Mouse (Mus musculus) ES-Bruce4 (cell line): ENCODE measurements around the gene Gbp4. TPM values are rescaled to one million over a fixed set of nuclear protein-coding genes. Genes with fewer than 3 reads are reported as not detected.
"Not testable (repeated sequence)": the region's sequence is repeated elsewhere in the genome, so short reads cannot be mapped to it uniquely, and the experiment has no call there.

Experiments
- H3K27ac ChIP-seq: 2 replicates; pipeline ENCODE4 v1.5.1; 2012; ENCODE audit warnings: low read length, inconsistent platforms; ENCODE audit not compliant: insufficient read depth
- H3K27me3 ChIP-seq: 2 replicates; pipeline ENCODE4 v1.6.1; 2012; ENCODE audit warnings: mild to moderate bottlenecking, low read length, inconsistent platforms; ENCODE audit not compliant: control insufficient read depth, poor library complexity, insufficient read depth, severe bottlenecking
- H3K36me3 ChIP-seq: 2 replicates; pipeline ENCODE4 v1.6.1; 2012; ENCODE audit warnings: inconsistent platforms, mild to moderate bottlenecking, low read length, moderate library complexity; ENCODE audit not compliant: control insufficient read depth, poor library complexity, insufficient read depth, severe bottlenecking
- H3K4me1 ChIP-seq: one replicate; pipeline ENCODE4 v1.8.1; 2011; ENCODE audit warnings: low read length; ENCODE audit not compliant: control insufficient read depth, insufficient read depth
- H3K4me3 ChIP-seq: 2 replicates; pipeline ENCODE4 v1.5.1; 2011; ENCODE audit warnings: low read depth, mild to moderate bottlenecking, low read length
- H3K9ac ChIP-seq: 2 replicates; pipeline ENCODE4 v1.6.1; 2012; ENCODE audit warnings: low read depth, mild to moderate bottlenecking, inconsistent platforms; ENCODE audit not compliant: poor library complexity, severe bottlenecking
- H3K9me3 ChIP-seq: replicated peaks from 2 replicates; pipeline ENCODE4 v1.6.1; 2012; ENCODE audit warnings: mild to moderate bottlenecking, low read length, inconsistent platforms; ENCODE audit not compliant: control insufficient read depth, poor library complexity, insufficient read depth, severe bottlenecking
- CTCF ChIP-seq: IDR thresholded peaks from one replicate; pipeline ENCODE4 v1.8.1; 2011; ENCODE audit warnings: low read depth, low read length
- EP300 ChIP-seq: IDR thresholded peaks from 2 replicates; pipeline ENCODE4 v1.6.1; 2011; ENCODE audit warnings: low read depth, low read length; ENCODE audit not compliant: insufficient read depth
- POLR2A ChIP-seq: IDR thresholded peaks from one replicate; pipeline ENCODE4 v1.8.1; 2011; ENCODE audit warnings: low read length; ENCODE audit not compliant: insufficient read depth
- polyA plus RNA-seq: library from polyadenylated mRNA; stranded (reverse); fragments of >200 nt; gene quantifications from 2 replicates; pipeline ENCODE4 v1.2.4, GENCODE M21; 2011; ENCODE audit warnings: low read depth; ENCODE audit not compliant: missing spikeins, insufficient read depth, insufficient read length

The Gbp4 gene
- polyA plus RNA-seq, 1 experiment, result 0.79 TPM

DNA sequence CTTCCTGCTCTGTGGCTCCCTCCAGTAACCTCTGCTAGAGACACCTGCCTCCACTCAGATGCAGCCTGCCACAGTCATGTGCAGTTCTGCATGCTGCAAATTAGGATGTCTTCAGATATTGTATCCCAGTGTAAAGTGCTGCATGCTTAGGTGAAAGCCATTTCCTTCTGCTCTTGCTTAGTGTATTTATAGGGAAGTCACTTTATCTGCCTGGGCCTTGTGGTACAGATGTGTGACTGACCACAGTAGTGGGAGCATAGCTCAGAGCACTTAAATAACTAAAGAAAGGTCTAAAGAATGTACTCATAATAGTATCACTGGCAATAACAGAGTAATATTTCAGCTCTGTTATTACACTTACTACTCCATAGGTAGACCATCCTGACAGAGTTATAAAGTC is 57.5 kb downstream of the Gbp4 start:
- H3K9me3 ChIP-seq, result 0 out of 2 replicates have a peak, but pooled peaks cover 3% of the 10 kb centered on the region
- H3K4me1 ChIP-seq, result no peaks in the 10 kb centered on the region
- H3K9ac ChIP-seq, result no peak overlapping the region
- TF ChIP-seq EP300 (no peak), POLR2A (no peak), CTCF (no peak)
- no peak overlapping the region for H3K27ac ChIP-seq
- H3K27me3 ChIP-seq, result no peaks in the 10 kb centered on the region
- H3K36me3 ChIP-seq, result no peaks in the 10 kb centered on the region
- H3K4me3 ChIP-seq, result no peak overlapping the region

DNA sequence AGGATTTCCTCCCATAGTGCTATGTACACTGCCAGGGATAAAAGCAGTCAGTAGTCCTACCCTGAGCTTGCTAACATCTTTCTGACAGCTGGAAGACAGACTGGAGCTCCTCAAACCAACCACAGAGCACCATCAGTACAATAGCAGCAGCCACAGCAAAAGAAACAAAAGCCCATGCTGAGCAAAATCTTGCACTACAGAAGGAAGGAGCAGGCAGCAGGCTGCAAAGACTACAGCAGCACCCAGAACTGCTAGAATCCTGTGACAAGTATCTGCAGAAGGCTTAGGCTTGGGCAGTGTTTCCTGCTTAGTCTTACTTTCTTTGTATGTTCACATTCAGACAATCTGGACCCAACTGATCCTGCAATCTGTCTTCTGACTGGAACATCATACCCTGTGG is 71.0 kb downstream of the Gbp4 start:
- not testable (repeated sequence) for H3K4me1 ChIP-seq, H3K36me3 ChIP-seq, H3K27ac ChIP-seq, H3K4me3 ChIP-seq, H3K27me3 ChIP-seq, H3K9me3 ChIP-seq, H3K9ac ChIP-seq

Other genes starting within 250 kb of the Gbp4 start
- gene Abcg3, start 156.9 kb downstream of the Gbp4 start, polyA plus RNA-seq, result not detected in 2 replicates
- 0.63 and 1.4 TPM in 2 replicates for gene Gbp9, start within 50 bp of the Gbp4 start, polyA plus RNA-seq
- 0.25 TPM in 1 of 2 replicates, not detected in the other for gene Gbp8, start within 50 bp of the Gbp4 start, polyA plus RNA-seq
- not detected in 2 replicates for gene Gbp10, start 99.9 kb upstream of the Gbp4 start, polyA plus RNA-seq
- gene Gm43302, start 154.1 kb upstream of the Gbp4 start, polyA plus RNA-seq, result not detected in 2 replicates
- gene Gbp6, start 154.1 kb upstream of the Gbp4 start, polyA plus RNA-seq, result 0.63 and 0.64 TPM in 2 replicates